Comparison of ENCODE assay signal across 8 mouse cellular contexts in genomic region chr12:11151015-11151414, GRCm38 (mm10). TPM values are rescaled to one million over a fixed set of nuclear protein-coding genes. Genes with fewer than 3 reads are reported as not detected.
A peak's percentile ranks its signal among the peaks of the same experiment; 100 is the strongest.
DNase-seq lines count a peak whose midpoint lies in the region; ATAC-seq and TF ChIP-seq lines count a peak whose summit lies in the region.
"Had no signal": no experiment of that assay in that cellular context is flagged by ENCODE, and none has a peak within 500 bp of the region (broad histone marks: within the 10 kb centered on the region; RNA-seq: fewer than 3 reads in every experiment).

Gene Kcns3 (minus strand): TSS chr12:11151056.

- TF ChIP-seq CTCF in lung, adult 2 months (IDR thresholded peaks at IDR 0.05; ENCODE audit: insufficient read depth, low read length) = no peak

- no peak for DNase-seq in lung, adult 2 months
- no peak for DNase-seq in lung, postnatal 25 days (ENCODE audit: low spot score)
- DNase-seq in forebrain, embryonic 11.5 days (ENCODE audit: low spot score) = no peak
- peak; percentile 51 for DNase-seq in intestine, embryonic 14.5 days (ENCODE audit: low spot score)
- no peak for DNase-seq in gastrocnemius, postnatal 36 days
- no peak for DNase-seq in gastrocnemius, postnatal 14 days

- peaks cover 30% of the 10 kb centered on the region for H3K27me3 ChIP-seq in forebrain, embryonic 11.5 days (ENCODE audit: control insufficient read depth, insufficient read depth, low read length)
- H3K27me3 ChIP-seq in intestine, embryonic 14.5 days (replicated peaks; ENCODE audit: control insufficient read depth, insufficient read depth, low read length) = peaks cover 57% of the 10 kb centered on the region
- peaks cover 46% of the 10 kb centered on the region for H3K27me3 ChIP-seq in neural tube, embryonic 12.5 days (replicated peaks)

- peak within 1 kb of the TSS; percentile 51 for H3K4me3 ChIP-seq in lung, adult 2 months (replicated peaks; ENCODE audit: extremely low read depth, low read depth, low read length)
- peak within 1 kb of the TSS; percentile 49 for H3K4me3 ChIP-seq in forebrain, embryonic 11.5 days (ENCODE audit: low read depth, low read length)
- peak within 1 kb of the TSS; percentile 48 for H3K4me3 ChIP-seq in intestine, embryonic 14.5 days (ENCODE audit: low read depth, low read length)
- H3K4me3 ChIP-seq in neural tube, embryonic 12.5 days = peak within 1 kb of the TSS; percentile 58
- H3K4me3 ChIP-seq: myocyte had no signal

- TF ChIP-seq POLR2A in lung, adult 2 months (IDR thresholded peaks at IDR 0.05; ENCODE audit: borderline replicate concordance, extremely low read depth, low read depth, low read length) = no peak

- H3K36me3 ChIP-seq in forebrain, embryonic 11.5 days (ENCODE audit: control insufficient read depth, insufficient read depth, low read length) = no peaks in the 10 kb centered on the region
- no peaks in the 10 kb centered on the region for H3K36me3 ChIP-seq in intestine, embryonic 14.5 days (ENCODE audit: control insufficient read depth, insufficient read depth, low read length)
- H3K36me3 ChIP-seq in neural tube, embryonic 12.5 days = no peaks in the 10 kb centered on the region

- peak within 1 kb of the TSS; percentile 93 for H3K4me2 ChIP-seq in forebrain, embryonic 11.5 days (ENCODE audit: low read depth, low read length, severe bottlenecking)
- H3K4me2 ChIP-seq in intestine, embryonic 14.5 days (ENCODE audit: low read length) = peak within 1 kb of the TSS; percentile 95
- peak within 1 kb of the TSS; percentile 99 for H3K4me2 ChIP-seq in neural tube, embryonic 12.5 days (replicated peaks)

- H3K27ac ChIP-seq in forebrain, embryonic 11.5 days (ENCODE audit: low read depth, low read length) = no peak within 1 kb of the TSS
- H3K27ac ChIP-seq in intestine, embryonic 14.5 days (ENCODE audit: low read depth) = no peak within 1 kb of the TSS
- H3K27ac ChIP-seq in neural tube, embryonic 12.5 days = no peak within 1 kb of the TSS

- H3K9ac ChIP-seq in forebrain, embryonic 11.5 days (ENCODE audit: low read length) = peak within 1 kb of the TSS; percentile 42
- H3K9ac ChIP-seq in intestine, embryonic 14.5 days (ENCODE audit: low read length) = peak within 1 kb of the TSS; percentile 27
- peak within 1 kb of the TSS; percentile 58 for H3K9ac ChIP-seq in neural tube, embryonic 12.5 days

- 32% methylated on average over 15 of the region's 15 CpGs for WGBS in lung, adult 2 months
- 23% methylated on average over 15 of the region's 15 CpGs for WGBS in forebrain, embryonic 11.5 days
- WGBS in intestine, embryonic 14.5 days = 17% methylated on average over 15 of the region's 15 CpGs
- 21% methylated on average over 15 of the region's 15 CpGs for WGBS in neural tube, embryonic 12.5 days

- no peaks in the 10 kb centered on the region for H3K9me3 ChIP-seq in forebrain, embryonic 11.5 days (ENCODE audit: control insufficient read depth, low read length)
- H3K9me3 ChIP-seq in intestine, embryonic 14.5 days (ENCODE audit: control insufficient read depth, low read length) = no peaks in the 10 kb centered on the region
- H3K9me3 ChIP-seq in neural tube, embryonic 12.5 days = no peaks in the 10 kb centered on the region

- ATAC-seq in forebrain, embryonic 11.5 days (replicated peaks; ENCODE audit: low FRiP score) = no peak
- ATAC-seq in intestine, embryonic 14.5 days (replicated peaks; ENCODE audit: low FRiP score, low TSS enrichment, low read depth) = no peak
- ATAC-seq in neural tube, embryonic 12.5 days (ENCODE audit: low FRiP score, low read depth) = no peak

- intact Hi-C loops in gastrocnemius, postnatal 36 days (cut with DNase I) = no loop called here
- intact Hi-C loops in gastrocnemius, postnatal 14 days (cut with DNase I; ENCODE audit: low total_unique reads) = no loop called here

- H3K4me1 ChIP-seq in lung, adult 2 months (ENCODE audit: control insufficient read depth, insufficient read depth, low read length) = no peaks in the 10 kb centered on the region
- H3K4me1 ChIP-seq in forebrain, embryonic 11.5 days (replicated peaks; ENCODE audit: control insufficient read depth, insufficient read depth, low read length) = no peaks in the 10 kb centered on the region
- 0 out of 2 replicates have a peak, but pooled peaks cover 4% of the 10 kb centered on the region for H3K4me1 ChIP-seq in intestine, embryonic 14.5 days (replicated peaks; ENCODE audit: control insufficient read depth, insufficient read depth, low read length)
- peaks cover 16% of the 10 kb centered on the region for H3K4me1 ChIP-seq in neural tube, embryonic 12.5 days

RNA-seq across cellular contexts. Expression of gene Kcns3, which starts in this region (rescaled TPM):
- polyA plus RNA-seq in lung, adult 2 months (2012; rRNA removed) = 8.2 and 10.0 TPM in 2 replicates
- polyA plus RNA-seq in forebrain, embryonic 11.5 days (2014; fragmentation: Nextera tagmentation; extraction: Ambion mirVana) = 0.28 and 0.36 TPM in 2 replicates
- polyA plus RNA-seq in intestine, embryonic 14.5 days (2014; fragmentation: Nextera tagmentation; extraction: Ambion mirVana) = 2.4 and 3.3 TPM in 2 replicates
- polyA plus RNA-seq in neural tube, embryonic 12.5 days (2016; fragmentation: Nextera tagmentation; extraction: Ambion mirVana) = 1.1 TPM in 2 replicates
- under 1 TPM; 0.46 to 0.49 TPM for total RNA-seq in gastrocnemius, postnatal 36 days (2021)
- total RNA-seq in gastrocnemius, postnatal 14 days (2021) = 1 to 10 TPM in 1 of 2 experiments, under 1 TPM in 1; 0.82 to 1.0 TPM
- polyA plus RNA-seq: myocyte had no signal
